Comparison of ENCODE assay signal across 18 mouse cellular contexts in the genomic region with DNA sequence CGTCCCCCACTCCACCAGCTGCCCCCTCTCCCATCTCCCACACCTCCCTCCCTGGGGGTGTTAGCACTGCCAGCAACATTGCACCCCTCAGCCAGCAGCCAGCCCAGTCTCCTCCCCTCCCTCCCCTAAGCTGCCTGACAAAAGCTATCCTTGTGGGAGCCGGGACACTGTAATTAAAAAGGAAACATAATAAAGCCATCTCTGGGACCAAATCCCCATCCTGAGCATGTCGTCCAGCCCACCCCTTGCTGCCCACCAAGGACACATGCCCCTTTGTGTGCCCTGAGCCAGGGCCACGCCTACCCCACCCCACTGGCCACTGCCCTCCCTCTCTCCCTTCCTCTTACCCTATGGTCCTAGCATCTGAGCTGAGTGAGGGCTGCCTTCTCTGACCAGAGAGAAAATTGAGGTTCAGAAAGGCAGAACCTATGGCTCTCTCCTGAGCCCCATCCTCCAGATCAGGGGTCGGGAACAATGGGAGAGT.
"Had no signal": no experiment of that assay in that cellular context is flagged by ENCODE, and none has a peak within 500 bp of the region (broad histone marks: within the 10 kb centered on the region; RNA-seq: fewer than 3 reads in every experiment).

No protein-coding gene starts in this region.

- H3K4me2 ChIP-seq: limb, embryonic 15.5 days; liver, embryonic 11.5 days; lung, embryonic 14.5 days; neural tube, embryonic 13.5 days; stomach, embryonic 15.5 days had no signal

- H3K36me3 ChIP-seq: limb, embryonic 15.5 days; neural tube, embryonic 13.5 days; stomach, embryonic 15.5 days had no signal

- H3K27ac ChIP-seq: limb, embryonic 15.5 days; liver, embryonic 14.5 days; macrophage; neural tube, embryonic 13.5 days; stomach, embryonic 15.5 days had no signal

- ATAC-seq: inflammation-experienced regulatory T-cells, adult 6 months; intestine, embryonic 16.5 days; liver, postnatal 0 days; lung, postnatal 0 days had no signal

- H3K27me3 ChIP-seq: neural tube, embryonic 13.5 days; stomach, embryonic 15.5 days had no signal

- H3K9ac ChIP-seq: limb, embryonic 15.5 days; liver, embryonic 14.5 days; liver, postnatal 0 days; lung, embryonic 14.5 days; neural tube, embryonic 13.5 days; stomach, embryonic 15.5 days had no signal

- DNase-seq: kidney, adult 18-20 months; kidney, postnatal 10 days; kidney, postnatal 36 days; layer of hippocampus, postnatal 36 days; liver, postnatal 0 days; lung, embryonic 14.5 days; right cerebral cortex, postnatal 25 days; spleen, adult 18-20 months; thymus, postnatal 25 days had no signal

- H3K9me3 ChIP-seq: limb, embryonic 15.5 days; neural tube, embryonic 13.5 days; stomach, embryonic 15.5 days had no signal

- H3K4me3 ChIP-seq: limb, embryonic 15.5 days; neural tube, embryonic 13.5 days; stomach, embryonic 15.5 days had no signal

- H3K4me1 ChIP-seq: stomach, embryonic 15.5 days had no signal
